Mouse (Mus musculus) layer of hippocampus, adult 8-10 months (tissue): ENCODE measurements around the gene Cfd. TPM values are rescaled to one million over a fixed set of nuclear protein-coding genes. Genes with fewer than 3 reads are reported as not detected.
"Not testable (repeated sequence)": the region's sequence is repeated elsewhere in the genome, so short reads cannot be mapped to it uniquely, and the experiment has no call there.

Experiments used
- DNase-seq, 2 experiments: peaks; one replicate each; pipeline ENCODE4 v3.0.0; 2022; ENCODE audit warnings: low spot score in 2 of 2
- total RNA-seq, 4 experiments: library from RNA; stranded (reverse); gene quantifications; 2 replicates each; pipeline ENCODE4 v1.2.4; 2022

Gene Cfd
- total RNA-seq, 4 experiments from 2014 or later, result 0.39 TPM; not detected in 3

DNA sequence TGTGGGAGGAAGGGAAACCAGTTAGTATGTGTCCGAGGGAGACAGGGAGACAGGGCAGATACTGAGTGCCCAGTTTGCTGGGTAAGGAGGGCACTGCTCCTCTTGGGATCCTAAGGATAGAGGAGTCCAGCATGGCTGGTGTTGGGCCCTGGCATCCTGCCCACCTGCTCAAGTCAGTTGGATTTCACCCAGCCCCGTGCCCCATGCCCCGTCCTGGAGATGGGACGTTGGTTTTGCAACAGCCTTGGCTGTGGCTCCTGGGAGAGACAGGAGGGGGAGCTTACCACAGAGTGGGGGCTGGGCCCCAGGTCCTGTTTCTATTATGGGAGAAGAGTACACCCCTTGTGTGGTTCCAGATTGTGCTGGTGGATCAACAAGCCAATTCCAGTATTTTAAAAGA, 6.2 kb upstream of the Cfd start:
- DNase-seq, result no peak

DNA sequence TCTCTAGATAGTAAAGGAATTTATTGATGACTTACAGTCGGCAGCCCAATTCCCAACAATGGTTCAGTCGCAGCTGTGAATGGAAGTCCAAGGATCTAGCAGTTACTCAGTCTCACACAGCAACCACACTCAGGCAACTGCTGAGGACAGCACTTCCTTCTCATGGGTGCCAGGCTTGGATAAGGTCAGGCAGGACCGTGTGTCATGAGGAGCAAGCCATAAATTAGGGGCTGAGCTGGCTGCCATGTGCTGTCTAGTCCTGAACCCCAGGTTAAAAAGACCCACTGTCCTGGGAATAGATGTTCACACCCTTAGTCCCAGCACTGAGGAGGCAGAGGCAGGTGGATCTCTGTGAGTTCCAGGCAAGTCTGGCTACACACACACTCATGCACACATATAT, 5.7 kb upstream of the Cfd start:
- DNase-seq, result not testable (repeated sequence)

DNA sequence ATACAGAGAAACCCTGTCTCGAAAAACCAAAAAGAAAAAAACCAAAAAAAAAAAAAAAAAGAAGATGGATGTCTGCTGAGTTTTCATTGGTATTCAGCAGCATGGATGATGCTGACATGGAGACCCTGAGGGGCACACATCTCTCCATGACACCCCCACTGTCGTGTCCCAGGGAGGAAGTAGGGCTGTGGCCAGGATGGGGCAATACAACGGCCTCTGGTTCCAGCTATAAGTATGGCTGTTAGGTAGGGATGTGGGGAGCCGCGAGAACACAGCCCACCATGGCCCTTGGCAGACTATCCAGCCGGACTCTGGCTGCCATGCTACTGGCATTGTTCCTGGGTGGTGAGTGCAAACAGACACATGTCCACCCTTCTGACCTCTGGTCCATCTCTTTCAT, 4.6 kb upstream of the Cfd start, which contains the start of gene Elane:
Elane (plus strand) TSS at position 194 of the 400 bp plus-strand sequence.
- no peak for DNase-seq

DNA sequence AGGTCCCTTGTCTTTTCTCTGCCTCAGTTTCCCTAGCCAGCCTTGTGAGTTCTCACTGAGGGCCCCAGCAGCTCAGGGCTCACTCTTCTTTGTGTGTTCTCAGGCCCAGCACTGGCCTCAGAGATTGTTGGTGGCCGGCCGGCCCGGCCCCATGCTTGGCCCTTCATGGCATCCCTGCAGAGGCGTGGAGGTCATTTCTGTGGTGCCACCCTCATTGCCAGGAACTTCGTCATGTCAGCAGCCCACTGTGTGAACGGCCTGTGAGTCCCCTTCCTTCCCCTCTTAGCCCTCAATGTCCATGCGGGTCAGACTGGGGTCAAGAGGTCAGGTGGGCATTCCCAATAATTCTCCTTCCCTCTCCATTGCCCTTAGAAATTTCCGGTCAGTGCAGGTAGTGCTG, 4.0 kb upstream of the Cfd start:
- no peak for DNase-seq

DNA sequence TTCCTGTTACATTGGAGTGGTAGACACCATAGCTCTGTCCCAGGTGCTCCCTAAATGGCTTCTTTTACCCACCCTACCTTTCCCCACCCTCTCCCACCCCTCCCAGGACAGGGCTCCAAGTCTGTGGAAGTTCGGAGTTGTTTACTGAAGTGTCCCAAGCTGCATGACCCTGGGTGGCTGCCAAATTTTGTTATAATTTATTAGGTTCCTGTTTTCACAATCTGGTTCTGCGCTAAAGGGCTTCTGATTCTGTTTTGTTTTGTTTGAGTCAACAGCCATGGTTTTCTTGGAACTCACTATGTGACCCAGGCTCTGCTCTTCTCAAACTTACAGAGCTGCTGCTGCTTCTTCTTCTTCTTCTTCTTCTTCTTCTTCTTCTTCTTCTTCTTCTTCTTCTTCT, 1.3 kb upstream of the Cfd start:
- DNase-seq, result no peak

DNA sequence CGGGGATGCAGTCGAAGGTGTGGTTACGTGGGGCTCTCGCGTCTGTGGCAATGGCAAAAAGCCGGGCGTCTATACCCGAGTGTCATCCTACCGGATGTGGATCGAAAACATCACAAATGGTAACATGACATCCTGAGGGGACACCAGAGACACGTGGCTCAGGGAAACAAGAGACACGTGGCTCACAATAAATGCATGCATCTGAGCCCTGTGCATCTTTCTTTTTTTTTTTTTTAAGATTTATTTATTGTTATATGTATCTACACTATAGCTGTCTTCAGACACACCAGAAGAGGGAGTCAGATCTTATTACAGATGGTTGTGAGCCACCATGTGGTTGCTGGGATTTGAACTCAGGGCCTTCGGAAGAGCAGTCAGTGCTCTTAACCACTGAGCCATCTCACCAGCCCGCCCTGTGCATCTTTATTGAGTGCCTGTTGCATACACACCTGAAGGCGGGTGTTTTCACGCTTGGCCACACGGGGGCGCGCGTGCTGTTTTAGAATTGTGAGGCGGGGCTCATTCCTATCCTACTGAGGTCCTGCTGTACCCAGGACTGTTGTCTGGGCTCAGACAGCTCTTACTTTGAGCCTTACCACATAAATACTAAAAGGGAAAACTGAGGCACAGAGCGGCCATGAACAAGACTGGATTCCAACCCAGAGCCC, 1.9 kb downstream of the Cfd start:
- peak in 1 of 2 experiments; percentile 79 for DNase-seq

DNA sequence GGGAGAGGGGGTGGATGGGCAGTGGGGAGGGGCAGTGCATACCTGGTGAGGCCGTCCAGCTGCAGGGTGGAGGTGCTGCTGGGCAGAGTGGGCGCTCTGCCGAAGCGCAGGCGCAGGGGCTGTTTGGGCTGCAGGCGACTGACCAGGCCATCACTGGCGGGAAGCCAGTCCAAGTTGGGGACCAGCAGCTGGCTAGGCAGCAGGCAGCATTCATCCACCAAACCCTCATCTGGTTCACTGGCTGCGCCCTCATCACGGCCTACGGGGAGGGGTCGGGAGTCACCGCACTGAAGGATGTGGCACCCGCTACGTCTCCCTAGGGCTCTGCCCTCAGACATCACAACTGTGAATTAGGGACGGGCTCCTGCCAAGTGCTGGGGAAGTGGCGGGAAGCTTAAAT, 5.7 kb downstream of the Cfd start:
- DNase-seq, result no peak

DNA sequence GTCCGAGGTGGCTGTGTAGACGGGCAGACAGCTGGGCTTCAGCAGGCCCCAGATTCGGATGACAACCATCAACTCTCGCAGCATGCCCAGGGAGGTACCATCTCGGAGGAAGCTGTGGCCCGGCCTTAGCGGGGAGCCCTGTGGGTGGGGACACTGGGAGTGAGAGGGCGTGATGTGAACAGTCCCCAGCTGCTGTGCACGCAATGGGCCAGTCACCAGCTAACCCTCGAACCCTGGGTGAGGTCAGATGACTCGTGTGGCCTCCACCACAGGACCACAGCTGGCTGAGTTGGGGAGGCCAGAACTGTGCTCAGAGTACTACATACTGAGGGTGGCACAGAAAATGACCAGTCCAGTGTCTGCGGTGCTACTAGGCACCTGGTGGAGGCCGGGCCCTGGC, 6.2 kb downstream of the Cfd start:
- DNase-seq, result no peak

DNA sequence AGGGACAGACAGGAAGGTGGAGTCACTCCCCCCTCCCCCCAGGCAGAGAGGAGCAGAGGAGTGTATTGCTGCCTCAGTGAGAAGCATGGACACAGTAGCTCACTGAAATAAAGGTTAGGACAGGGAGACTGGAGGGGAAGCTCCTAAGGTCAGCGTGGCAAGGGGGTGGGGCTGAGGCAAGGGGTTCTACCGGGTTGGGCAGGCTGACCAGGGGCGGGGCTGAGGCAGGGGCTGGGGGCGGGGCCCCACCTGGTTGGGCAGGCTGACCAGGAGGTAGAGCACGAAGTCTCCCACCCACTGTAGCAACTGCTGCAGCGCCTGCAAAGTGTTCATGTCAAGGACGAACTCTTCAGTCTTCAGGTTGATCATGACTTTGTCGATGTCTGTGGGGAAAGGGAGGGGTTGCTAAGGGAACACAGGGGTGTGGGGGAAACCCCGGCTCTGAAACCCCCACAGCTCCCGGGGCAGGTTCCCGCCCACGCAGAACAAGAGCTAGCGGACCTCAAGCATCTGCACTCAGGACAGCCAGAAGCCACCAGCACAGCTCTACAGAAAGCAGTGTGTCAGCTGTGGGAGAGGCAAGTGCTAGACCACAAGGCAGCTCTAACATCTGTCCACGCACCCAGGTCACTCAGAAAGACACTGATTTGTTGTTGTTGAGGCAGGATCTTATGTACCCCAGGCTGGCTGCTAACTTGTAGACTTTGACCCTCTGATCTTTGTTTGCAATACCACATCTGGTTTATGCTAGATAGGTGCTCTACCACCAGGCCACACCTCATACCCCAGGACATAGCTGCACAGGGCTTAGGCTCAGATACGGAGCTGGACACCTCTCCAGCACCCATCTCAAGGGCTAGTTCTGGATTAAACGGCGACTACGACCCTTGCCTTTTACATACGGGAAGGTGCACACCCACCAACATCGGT, 6.9 kb downstream of the Cfd start:
- DNase-seq, result no peak

DNA sequence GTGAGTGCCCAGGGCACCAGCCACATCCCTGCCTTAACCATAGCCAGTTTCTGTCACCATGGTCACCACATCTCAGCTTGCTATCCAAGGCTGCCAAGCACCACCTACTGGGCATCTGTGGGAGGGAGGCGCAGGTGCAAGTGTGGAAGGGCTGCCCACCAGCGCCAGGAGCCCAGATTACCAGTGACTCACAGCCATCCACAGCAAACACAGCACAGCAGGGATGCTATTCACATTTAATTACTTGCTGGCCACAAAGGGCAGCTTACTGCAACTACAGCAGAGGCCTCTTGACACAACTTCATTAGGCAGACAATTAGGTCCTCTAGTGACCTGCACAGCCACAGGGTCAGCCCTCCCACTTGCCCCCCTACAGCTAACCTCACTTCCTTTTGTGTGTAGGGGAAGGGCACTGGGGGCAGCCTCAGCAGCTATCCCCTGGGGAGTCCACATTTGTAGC, 10.3 kb downstream of the Cfd start:
- DNase-seq, result peak; percentile 82 to 88

DNA sequence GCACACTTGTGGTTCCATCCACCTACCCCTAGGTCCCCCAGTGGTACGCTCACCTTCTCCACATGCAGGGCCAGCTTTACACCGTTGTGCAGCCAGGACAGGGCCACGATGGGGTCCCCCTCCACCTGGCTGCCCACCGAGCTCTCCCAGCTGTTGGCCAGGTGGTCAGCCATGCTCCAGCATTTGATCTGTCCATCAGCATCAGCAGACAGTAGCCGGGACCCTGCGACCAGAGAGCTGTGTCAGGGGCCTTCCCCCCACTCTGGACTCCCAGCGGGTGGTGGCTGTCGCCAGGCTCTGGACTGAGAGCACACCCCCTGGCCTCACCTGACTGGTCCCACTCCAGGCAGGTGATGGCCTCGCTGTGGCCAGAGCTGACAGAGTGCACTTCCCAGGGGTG, 16.1 kb downstream of the Cfd start:
- no peak for DNase-seq

DNA sequence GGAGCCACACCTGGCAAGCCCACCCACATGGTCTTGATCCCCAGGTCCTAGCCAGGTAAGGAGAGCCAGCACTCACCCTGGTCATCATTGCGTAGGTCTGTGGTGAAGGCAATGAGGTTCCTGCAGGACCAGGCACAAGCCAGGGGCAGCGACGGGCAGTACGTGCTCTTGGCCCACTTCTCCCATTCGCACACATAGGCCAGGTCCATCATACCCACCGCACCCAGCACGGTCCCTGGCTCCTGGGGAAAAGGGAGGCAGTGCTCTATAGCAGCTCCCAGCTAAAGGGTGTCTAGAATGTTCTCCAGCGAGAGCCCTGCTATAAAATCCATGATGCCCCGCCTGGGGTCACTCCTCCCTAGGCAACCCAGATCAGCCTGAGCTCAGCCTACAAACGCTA, 16.8 kb downstream of the Cfd start:
- no peak for DNase-seq

DNA sequence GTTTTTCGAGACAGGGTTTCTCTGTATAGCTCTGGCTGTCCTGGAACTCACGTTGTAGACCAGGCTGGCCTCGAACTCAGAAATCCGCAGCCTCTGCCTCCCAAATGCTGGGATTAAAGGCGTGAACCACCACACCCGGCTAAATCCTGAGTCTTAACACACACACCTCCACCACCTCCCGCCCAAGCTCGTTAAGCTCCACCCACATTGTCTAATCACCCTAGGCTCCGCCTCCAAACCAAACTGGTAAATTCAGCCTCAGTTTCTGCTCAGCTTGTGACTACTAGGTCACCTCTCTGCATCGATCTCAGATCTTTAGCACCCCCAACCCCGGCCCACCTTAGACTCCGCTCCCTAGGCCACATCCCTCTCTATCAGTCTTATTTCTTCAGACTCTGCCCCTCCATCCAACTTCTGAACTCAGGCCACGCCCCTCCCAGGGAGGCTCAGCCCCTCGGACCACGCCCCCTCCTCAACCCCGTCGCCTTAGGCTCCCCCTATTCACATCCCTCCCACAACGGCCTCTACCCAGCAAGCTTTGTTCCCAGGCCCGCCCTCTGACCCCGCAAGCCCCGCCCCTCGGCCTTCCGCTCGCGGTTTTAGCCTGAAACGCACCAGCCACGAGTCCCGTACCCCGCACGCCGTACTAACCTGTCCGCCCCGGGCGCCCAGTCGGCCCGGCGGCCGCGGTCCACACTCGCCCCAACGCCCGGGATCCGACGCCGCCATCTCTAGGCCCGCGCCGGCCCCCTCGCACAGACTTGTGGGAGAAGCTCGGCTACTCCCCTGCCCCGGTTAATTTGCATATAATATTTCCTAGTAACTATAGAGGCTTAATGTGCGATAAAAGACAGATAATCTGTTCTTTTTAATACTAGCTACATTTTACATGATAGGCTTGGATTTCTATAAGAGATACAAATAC, 17.8 kb downstream of the Cfd start, which contains the start of gene Med16:
Med16 (minus strand) TSS at position 757 of the 925 bp plus-strand sequence.
- DNase-seq, result peak; percentile 94

DNA sequence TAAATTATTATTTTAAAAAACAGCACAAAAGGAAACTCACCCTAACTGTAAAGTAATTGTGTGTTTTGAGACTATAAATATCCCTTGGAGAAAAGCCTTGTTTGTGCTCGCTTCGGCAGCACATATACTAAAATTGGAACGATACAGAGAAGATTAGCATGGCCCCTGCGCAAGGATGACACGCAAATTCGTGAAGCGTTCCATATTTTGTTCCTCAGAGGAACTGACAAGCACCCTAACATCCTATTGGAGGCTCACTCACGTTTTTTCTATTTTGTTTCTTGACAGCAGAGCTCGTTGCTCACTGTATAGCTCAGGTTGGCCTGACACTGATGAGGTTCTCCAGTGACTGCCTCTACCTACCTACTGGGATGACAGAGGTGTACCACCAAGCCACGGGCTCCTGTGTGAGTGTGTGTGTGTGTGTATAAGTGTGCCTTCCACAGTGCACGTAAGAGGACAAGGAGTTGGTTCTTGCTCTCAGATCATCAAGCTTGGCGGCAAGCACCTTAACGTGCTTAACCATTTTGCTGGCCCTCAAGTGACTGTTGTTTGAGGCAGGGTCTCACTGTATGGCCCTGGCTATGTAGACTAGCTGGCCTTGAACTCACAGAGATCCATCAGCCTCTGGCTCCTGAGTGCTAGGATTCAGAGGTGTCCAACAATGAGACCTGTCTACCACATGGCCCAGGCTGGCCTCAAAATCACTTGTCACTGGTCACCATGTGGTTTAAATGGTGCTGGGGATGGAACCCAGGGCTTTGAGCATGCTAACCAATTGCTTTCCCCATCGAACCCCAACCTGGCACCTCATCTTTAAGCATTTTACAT, 18.7 kb downstream of the Cfd start:
- DNase-seq, result peak; percentile 69

DNA sequence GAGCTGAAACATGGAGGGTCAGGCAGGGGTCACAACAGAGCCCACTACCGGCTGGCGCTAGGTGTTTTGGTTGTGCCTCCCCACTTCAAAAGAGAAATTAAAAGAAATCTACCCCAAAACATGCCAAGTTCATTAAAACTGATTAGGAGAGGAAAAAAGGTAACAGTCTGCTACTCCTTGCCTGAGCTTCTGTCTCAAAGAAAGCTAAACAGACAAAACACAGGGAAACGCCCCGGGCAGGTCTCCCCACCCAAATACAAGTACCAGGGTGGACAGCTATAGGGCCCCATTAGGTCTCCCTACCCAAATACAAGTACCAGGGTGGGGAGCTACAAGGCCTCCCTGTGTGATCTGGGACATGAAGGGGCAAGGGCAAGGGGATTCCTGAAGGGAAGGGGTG, 19.9 kb downstream of the Cfd start, which contains the start of gene Gm26602:
Gm26602 (plus strand) TSS at position 301 of the 400 bp plus-strand sequence.
- no peak for DNase-seq

DNA sequence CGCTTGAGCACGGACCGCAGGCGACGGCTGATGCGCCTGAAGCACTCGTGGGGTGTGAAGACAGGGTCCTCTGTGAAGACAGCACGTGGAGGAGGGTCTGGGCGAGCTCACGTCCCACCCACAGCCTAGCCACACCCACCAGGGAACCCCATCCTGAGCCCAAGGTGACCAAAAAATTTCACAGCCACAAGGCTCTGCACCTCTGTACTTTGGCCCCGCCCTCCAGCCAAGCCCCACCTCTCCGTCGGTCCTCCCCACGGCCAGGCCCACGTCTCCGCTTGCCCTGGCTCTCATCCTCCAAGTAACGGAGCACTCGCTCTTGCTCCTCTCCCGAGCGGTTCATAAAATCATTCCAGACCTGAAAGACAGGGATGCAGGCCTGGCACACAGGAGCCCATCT, 21.8 kb downstream of the Cfd start:
- DNase-seq, result no peak

DNA sequence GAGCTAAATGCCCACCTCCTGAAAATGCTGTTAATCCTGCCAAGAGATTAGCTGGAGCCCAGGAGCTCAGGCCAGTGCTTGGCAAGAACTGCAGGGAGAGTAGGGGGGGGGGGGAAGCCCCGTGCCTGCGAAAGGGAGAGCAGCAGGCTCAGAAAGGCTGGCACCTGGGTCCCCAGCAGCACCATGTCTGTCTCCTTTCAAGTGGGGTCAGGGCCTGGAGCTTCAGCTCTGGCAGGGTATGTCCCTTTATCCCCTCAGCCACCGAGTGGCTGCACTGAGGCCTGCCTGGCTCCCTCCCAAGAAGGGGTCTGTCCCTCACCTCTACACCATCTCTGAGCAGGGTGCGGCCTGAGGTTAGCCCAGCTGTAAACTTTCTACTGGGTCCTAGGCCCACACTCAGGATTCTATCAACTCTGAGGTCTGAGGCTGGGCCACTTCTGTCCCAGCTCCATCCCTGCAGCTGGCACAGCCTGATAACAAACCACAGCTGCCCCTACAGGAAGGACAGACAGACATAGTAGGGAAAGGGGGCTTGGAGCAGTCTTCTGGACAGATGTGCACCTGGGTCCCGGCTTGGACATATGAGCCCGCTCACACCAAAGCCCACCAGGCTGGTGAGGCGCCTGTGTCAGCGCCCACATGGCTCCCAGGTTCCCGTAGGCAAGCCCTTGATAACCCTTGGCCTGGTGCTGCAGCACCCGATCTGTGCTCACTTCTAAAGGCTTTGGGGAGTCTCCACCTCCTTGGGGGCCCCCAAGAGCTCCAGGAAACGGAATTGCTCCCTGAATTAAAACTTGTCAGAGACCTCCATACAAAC, 23.7 kb downstream of the Cfd start:
- no peak for DNase-seq

DNA sequence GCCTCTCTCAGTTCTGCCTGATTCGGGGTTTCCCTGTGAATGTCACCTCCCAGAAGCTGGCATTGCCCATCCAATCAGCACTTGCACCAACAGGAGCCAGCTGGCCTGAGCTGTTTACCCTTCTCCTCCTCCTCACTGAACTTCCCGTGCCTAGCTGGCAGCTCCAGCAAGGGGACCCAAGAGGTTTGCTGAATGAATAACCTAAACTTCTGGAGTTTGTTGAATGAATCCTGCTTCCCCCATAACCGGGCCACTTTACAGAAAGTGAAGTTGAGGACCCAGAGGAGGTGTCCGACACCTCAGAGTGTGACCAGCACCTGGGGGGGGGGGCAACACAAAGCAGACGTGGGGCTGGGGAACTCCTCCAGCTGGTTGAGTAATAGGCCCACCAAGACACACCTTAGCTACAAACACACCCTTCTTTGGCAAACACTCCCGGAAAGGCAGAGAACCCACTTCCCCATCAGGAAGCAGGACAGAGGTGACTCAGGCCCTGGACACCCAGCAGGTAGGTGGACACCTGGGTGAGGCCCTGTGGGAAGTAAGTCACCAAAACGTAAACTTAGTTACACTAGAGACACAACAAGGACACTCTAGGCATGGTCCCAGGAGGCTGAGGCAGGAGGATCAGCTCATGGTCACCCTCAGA, 24.4 kb downstream of the Cfd start:
- DNase-seq, result no peak

DNA sequence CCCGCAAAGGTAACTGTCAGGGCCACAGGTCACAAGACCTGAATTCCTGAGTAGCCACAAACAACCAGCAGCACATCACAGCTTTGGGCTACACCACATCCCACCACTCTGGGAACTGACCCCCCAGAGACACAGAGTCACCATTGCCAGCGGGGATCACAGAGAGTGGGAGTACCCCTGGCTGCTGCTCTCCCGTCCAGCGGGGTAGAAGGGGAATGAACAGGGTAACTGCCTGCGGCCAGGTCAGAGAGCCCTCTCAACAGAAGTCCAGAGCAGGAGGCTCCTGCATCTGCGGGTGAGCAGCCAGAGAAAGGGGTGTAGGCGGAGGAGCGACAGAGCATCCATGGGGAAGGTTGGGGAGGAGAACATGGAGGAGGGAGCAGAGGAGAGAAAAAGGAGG, 25.4 kb downstream of the Cfd start:
- DNase-seq, result no peak
